Mouse (Mus musculus) lung, adult 2 months (tissue): Measurements from ENCODE around the gene Ppargc1a.

Experiments
- CTCF ChIP-seq: fragments of 200-500 bp; IDR thresholded peaks from 2 replicates; pipeline ENCODE4 v1.5.1; 2011; ENCODE audit warnings: mild to moderate bottlenecking, low read length, control low read depth; ENCODE audit not compliant: insufficient read depth
- POLR2A ChIP-seq: fragments of 200-500 bp; IDR thresholded peaks from 2 replicates; pipeline ENCODE4 v1.6.1; 2011; ENCODE audit warnings: low read depth, mild to moderate bottlenecking, control low read depth, low read length, borderline replicate concordance; ENCODE audit errors: extremely low read depth

DNA sequence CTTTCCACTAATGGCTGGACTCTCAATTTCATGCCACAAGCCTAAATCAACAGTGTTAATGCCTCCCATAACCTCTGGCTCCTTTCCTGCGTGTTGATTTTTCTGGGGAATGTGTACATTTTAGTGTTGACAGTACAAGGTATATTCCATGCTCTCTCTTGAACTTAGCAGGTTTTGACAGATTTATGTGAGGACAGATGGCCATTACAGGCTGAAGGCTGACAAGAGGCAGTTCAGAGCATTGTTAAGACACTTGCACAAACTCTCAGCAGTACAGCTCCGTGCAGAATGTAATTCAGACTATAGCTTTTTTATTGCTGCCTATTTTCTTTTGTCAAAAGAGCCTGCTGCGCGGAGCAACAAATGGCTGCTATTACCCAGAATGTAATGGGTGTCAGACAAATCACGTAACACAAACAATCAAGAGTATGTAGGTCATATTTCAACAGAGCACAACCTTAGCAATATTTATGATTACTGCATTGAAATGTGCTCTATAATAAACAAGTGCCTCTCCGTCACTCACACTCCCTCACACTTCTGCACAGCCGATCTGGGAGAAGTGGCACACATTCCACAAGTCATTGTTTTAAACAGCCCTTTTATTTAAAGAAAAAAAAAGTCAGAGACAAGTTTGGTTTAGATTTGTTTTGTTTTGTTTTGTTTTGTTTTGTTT, 89.1 kb downstream of the Ppargc1a start:
- TF ChIP-seq CTCF, result no peak
- TF ChIP-seq POLR2A, result no peak
